Mouse (Mus musculus): ENCODE results near the gene Sema4c.

The Sema4c gene

DNA sequence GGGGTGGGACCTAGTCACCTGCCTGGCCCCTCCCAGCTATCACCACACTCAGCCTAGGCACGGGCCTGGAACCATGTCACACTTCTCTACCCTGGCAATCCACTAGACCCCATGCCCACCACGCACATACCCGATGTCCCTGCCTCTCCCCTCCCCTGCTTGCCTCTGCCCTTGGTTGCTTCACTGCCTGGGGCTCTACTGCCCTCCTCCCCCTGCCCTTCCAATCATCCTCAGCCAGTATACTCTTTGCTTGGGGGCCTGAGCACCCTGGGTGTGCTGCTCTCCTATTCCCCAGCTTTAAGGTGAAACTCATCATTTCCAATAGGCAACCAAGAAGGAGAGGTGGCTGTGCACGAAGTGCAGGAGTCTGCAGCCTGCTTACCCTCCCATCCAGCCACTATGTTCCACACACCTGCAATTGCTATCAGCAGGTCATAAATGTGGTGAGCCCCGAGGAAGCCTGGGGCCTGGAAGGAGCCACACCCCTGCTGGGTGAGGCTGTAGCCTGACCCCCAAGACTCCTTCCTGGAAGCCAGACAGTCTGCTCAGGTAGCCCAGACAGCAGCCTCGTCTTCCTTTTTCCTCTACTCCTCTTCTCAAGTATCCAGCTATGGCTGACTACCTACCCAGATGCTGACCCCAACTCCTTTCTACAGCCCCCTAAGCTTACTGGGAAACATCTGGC lies 19.0 kb upstream of the Sema4c start:
- DNase-seq: no peak

- DNase-seq: no peak
Observed at GRCm38 (mm10) chr1:36575347-36575746, 17.2 kb upstream of the Sema4c start.

GRCm38 (mm10) chr1:36574196-36574955 lies 16.2 kb upstream of the Sema4c start:
- no peak for DNase-seq

DNA sequence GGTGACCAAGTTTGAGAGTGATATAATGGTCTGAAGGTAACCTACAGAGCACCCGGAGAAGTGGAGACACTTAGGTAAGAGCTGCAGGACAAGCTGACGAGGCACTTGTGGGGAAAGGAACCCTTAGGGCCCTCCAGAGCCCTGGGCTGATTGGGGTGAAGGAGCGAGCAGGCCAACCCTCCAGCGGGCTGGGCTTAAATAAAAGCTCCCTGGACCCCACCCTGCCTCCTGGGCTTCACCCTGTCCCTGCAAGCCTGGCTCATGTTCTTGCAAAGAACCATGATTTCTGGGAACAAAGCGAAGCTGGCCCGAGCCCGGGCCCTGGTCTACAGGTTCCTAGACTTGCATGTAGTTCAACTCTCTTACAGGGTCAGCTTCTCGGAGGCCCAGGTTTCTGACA lies 15.4 kb upstream of the Sema4c start:
- no peak for DNase-seq

- no peak for DNase-seq
Observed at GRCm38 (mm10) chr1:36572709-36573108, 14.6 kb upstream of the Sema4c start.

DNA sequence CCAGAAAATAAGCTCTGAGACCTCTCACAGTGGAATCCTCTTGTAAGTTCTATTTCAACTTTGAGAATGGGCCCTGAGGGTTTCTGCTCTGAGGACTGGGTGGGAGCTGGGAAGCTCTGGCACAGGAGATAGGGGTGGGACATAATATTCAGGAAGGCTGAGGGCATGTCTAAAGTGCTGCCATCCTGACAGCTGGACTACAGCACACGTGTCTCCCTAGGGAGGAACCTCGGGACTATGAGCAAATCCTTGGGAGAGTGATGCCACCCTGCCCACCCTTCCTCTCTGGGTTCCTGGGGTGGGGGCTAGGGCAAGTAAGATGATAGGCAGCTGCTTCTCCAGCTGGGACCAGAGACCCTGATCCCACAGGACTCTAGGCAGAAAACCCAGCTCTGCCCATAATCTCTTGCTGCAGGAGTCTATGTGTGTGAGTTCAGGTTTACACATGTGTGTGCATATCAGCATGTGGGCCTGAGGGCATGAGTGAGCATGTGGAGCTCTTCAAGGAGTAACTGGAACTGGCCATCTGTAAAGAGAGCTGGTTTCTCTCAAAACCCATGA lies 14.1 kb upstream of the Sema4c start:
- DNase-seq: no peak

DNA sequence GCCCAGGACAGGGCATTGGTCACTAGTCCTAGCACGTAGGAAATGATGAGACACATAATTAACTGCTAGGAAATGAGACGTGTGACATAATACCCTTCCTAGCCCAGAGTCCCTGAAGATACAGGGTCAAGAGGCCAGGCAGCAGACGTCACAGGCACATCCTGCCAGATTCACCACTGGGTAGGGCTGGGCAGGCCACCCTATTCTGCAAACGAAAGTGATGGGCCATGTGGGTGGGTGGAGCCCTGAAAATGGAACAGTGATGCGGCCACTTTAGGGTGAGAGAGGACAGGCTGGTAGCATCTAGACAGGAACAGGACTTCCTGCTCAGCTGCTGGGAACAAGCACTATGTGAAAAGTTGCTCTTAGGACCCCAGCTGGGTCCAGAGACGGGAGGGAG lies 13.5 kb upstream of the Sema4c start:
- no peak for DNase-seq

DNA sequence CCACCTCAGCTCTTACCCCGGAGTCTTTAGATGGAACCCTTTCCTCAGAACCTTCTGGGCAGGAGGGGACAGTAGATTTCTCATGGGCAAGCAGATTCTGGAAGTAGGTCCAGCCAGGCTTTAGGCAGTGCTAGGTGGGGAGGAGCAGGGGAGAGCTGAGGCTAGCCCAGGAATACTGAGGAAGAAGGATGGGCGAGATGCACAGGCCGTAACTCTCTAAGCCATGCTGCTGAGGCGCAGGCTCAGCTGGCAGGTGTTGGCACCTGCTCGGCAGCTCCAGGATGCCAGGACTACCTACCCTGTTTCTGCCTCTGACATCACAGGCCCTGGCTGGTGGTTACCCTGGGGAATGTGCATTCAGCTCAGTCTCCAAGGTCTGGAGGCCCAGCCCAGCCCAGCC lies 12.2 kb upstream of the Sema4c start:
- no peak for DNase-seq

DNA sequence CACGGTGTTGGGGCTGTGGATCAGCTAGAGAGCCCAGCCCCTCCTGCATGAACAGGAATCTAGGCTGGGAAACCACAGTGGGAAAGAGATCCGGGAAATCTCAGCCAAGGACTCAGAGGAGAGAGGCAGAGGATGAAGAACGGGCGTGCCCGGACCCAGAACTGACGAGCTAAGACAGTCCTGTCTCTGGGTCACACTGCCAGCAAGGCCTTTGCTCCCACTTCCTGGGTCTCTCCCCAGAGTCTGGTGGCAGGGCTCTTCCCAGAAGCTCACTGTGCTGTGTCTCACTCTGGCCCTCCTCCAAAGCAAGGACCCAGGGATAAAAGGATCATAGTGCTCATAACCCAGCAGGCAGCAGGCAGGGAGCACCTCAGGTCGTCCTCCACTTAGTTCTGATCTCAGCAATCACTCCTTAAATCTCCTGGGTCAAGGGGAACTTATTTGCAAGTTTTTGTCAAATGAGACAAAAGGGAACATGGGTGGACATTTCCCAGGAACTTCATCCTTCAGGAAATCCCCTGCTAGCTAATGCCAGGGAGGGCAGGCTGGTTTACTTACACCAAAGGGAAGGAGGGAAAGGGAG lies 11.6 kb upstream of the Sema4c start:
- DNase-seq: no peak

- DNase-seq: no peak
Observed at GRCm38 (mm10) chr1:36568776-36569175, 10.6 kb upstream of the Sema4c start.

- no peak for DNase-seq
Observed at GRCm38 (mm10) chr1:36567818-36568603, 9.9 kb upstream of the Sema4c start.

DNA sequence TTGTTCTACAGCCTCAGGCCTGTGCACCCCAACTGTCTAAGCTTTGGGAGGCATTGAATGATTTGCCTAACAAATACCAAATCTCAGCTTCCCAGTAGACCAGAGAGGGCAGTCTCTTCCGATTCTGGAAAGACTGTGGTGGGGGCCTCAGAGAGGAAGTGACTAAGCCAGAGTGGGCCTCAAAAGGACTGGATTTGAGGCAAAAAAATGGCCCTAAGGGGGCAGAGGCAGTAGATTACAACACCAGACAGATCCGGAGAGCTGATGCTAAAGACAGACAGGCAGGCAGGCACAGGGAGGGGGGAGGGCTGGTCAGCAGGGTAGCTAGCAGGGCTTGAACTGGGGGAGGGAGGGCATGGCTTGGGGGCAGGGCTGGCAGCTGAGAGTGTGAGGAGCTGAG lies 8.3 kb upstream of the Sema4c start:
- no peak for DNase-seq

- no peak for DNase-seq
Observed at GRCm38 (mm10) chr1:36564101-36564500, 6.0 kb upstream of the Sema4c start.

DNA sequence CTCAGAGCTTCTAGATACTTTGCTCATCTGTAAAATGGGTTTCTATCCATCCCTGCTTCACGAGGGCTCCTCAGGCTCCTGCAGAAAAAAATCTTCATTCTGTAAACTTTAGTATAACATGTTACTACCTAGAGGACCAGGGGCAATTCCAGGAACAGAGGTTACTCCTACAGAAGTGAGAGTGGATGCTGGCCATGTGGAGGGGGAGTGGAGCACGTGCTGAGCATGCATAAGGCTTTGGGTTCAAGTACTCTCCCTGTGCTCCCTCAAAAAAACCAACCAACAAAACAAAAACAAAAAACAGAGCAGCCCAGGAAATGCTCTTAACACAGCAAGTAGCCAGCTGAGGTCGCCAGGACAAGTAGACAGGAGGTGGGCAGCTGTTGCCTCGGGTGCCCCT lies 5.5 kb upstream of the Sema4c start:
- no peak for DNase-seq

- no peak for DNase-seq
Observed at GRCm38 (mm10) chr1:36563197-36563596, 5.0 kb upstream of the Sema4c start.

GRCm38 (mm10) chr1:36562388-36562787 lies 4.2 kb upstream of the Sema4c start:
- DNase-seq: no peak

- DNase-seq: no peak
Observed at GRCm38 (mm10) chr1:36560903-36561302, 2.8 kb upstream of the Sema4c start.

- DNase-seq: no peak
Observed at GRCm38 (mm10) chr1:36559888-36560287, 1.7 kb upstream of the Sema4c start.

DNA sequence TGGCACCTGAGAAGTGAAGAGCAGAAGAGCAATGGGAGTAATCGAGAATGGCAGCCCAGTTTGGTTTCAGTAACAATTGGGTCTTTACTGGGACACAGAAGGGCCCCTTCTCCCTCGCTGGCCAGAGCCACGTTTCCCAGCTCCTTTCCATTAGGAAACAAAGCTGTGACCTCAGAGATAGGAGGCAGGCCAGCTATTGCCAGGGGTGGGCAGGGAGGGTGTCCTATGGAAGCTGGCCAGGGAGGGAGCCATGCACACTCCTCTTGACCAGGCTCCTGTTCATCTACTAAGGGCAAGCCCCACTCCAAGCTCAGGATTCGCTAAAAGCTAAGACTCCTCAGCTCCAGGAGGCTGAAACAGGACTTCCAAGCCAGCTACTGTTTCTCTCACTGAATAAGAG lies 1.1 kb upstream of the Sema4c start:
- DNase-seq: no peak

DNA sequence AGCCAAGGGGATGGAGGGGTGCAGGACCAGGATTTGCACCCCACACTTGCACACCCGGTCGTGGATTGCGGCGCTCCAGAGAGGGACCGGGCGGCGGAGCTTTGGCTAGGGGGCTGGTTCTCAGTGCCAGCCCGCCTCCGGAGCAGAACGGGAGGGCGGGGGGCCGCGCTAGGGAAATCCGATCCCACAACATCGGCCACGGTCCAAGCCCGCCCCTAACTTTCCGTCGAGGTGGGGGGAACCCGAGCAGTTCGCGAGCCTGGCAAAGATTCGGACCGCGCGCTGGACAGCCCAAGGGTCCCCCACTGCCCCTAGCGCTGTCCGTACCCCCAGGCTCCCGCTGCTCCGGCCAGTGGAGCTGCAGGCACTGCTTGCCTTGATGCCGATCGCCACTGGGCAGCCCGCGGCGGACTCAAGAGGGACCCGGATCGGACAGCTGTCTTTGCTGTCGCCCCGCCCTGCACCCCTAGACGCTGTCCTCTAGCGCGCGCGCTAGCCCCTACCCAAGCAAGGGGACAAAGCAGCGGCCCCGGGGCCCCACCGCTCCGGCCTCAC lies 615 bp downstream of the Sema4c start:
- DNase-seq: no peak

- peak; percentile 92 for DNase-seq
Observed at GRCm38 (mm10) chr1:36556553-36557456, 1.3 kb downstream of the Sema4c start.
